Mouse (Mus musculus): ENCODE measurements around the gene Creb3l2.
A peak's percentile ranks its signal among the peaks of the same experiment; 100 is the strongest.

The Creb3l2 gene

GRCm38 (mm10) chr6:37322088-37322487, 119.9 kb downstream of the Creb3l2 start:
- peak; percentile 89 for DNase-seq

- DNase-seq, result no peak
Observed at GRCm38 (mm10) chr6:37317904-37318303, 124.0 kb downstream of the Creb3l2 start.

GRCm38 (mm10) chr6:37315440-37315839, 126.5 kb downstream of the Creb3l2 start:
- no peak for DNase-seq

DNA sequence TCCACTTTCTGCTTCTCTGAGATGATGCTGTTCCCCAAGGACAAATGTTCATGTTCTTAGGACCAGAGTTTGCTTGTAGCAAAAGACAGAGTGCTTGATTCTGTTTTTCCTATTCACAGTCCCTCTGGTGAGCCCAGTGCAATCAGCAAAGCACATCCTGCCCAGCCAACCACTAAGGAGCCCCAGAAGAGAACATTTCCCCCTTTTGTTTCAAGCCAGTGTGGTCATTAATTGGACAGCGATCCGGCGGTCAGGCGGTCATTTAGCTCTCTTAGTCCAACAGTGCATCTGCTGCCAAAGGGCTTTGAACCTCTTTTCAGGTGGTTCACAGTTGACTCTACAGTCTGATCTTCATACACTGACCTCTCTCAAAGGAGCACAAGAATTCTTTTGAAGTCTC, 131.3 kb downstream of the Creb3l2 start:
- no peak for DNase-seq

- DNase-seq, result no peak
Observed at GRCm38 (mm10) chr6:37306616-37307015, 135.3 kb downstream of the Creb3l2 start.

- DNase-seq, result no peak
Observed at GRCm38 (mm10) chr6:37300492-37300891, 141.5 kb downstream of the Creb3l2 start.

GRCm38 (mm10) chr6:37299562-37300390, 142.2 kb downstream of the Creb3l2 start, which contains the start of gene Dgki:
Gene Dgki, minus strand, starts transcription at chr6:37300184.
- peak; percentile 89 for DNase-seq

DNA sequence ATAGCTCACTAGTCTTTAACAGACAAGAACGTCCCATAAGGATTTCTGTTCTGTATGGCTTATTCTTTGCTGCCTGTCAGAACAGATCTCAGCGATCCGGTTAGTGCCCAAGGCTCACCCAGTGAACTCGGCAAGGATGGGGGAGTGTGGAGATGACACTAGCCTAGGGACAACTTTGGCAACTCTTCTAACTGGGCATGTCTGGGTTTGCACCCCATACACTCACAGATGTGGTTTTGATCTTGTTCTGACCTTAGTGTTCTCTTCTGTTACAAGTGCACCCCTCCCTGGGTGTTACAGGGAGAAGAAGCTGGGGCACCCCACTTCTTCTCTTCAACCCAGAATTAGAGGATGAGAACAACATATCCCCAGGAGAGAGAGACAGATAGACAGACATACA, 143.0 kb downstream of the Creb3l2 start:
- DNase-seq, result no peak

DNA sequence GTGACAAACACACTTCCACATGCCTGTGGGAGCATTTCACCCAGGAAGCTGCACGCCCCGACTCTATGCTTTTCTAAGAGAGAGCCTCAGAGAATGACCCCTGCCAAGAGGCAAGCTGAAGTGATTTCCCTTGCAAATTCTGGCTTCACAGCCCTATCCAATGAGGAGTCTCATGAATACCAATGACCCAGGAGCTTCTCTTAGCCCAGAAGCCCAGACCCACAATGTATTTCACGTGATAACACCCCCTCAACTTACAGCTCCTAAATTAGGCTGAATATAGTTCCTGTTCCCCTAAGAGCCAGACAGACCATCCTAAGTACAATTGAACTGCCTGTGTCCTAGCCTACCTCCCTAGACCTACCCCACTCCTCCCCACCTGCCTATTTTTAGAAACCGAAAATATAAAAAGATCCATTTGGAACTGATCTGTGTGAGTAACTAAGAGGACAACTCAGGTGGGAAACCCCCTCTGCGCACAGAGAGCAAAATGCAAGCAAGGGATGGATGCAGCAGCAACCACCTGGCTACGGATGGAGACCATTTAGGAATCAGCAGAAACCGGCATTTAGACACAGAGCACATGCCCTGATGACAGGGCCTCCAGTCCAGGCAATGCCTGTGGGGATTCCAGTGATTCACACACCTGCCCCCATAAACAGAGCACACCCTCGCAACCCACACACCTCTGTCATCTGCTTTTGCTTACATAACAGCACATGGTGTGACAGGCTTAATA, 144.0 kb downstream of the Creb3l2 start:
- no peak for DNase-seq

GRCm38 (mm10) chr6:37292068-37292467, 149.9 kb downstream of the Creb3l2 start:
- DNase-seq, result no peak

- no peak for DNase-seq
Observed at GRCm38 (mm10) chr6:37291171-37291570, 150.8 kb downstream of the Creb3l2 start.

DNA sequence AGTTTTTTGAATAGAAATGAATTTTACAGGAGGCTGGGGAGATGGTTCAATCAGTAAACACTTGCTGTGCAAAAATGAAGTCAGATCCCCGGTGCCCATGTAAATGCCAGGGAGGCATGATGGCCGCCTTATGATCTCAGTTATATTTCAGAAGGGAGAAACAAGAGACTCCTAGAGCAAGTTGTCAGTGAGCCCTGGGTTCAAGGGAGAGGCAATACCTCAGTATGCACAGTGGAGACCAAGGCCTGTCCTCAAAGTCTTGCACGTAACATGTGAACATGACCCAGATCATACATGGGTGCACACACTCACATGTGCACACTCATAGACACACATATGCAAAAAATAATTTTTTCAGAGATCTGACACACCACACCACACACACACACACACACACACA, 151.3 kb downstream of the Creb3l2 start:
- no peak for DNase-seq

DNA sequence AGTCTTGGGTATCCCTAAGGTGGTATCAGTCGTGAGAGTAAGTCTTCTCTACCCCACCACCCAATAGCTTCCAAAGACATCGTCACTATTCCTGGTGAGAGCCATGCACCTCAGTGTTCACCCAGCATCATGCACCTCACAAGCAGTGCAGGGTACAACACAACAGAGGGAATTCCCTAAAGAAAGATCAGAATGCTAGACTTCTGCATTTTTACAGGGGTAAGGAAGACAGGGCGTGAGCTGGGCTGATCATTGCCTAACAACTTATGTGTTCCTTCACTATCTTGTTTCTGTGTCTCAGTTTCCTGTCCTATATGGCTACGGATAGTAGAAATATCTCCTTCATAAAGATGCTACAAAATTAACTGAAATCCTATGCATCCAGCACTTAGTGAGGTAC, 155.8 kb downstream of the Creb3l2 start:
- DNase-seq, result no peak

- DNase-seq, result no peak
Observed at GRCm38 (mm10) chr6:37284879-37285278, 157.1 kb downstream of the Creb3l2 start.

GRCm38 (mm10) chr6:37283336-37283735, 158.6 kb downstream of the Creb3l2 start:
- DNase-seq, result no peak

- DNase-seq, result no peak
Observed at GRCm38 (mm10) chr6:37282659-37283058, 159.3 kb downstream of the Creb3l2 start.

All from layer of hippocampus, adult 9-11 months (tissue).